Mouse (Mus musculus): Measurements from ENCODE around the gene Zfp811.
"Not testable (repeated sequence)": the region's sequence is repeated elsewhere in the genome, so short reads cannot be mapped to it uniquely, and the experiment has no call there.

Gene Zfp811

GRCm38 (mm10) chr17:32809544-32810374, at the start of gene Zfp811:
TSS of gene Zfp811 (minus strand) at chr17:32809931.
- no peak for DNase-seq (ENCODE audit: low read depth)

- not testable (repeated sequence) for DNase-seq (ENCODE audit: low read depth)
Measured at GRCm38 (mm10) chr17:32856713-32857112, 47.0 kb upstream of the Zfp811 start.

GRCm38 (mm10) chr17:32851581-32851980, 41.9 kb upstream of the Zfp811 start:
- DNase-seq (ENCODE audit: low read depth): no peak

- DNase-seq (ENCODE audit: low read depth): no peak
Measured at GRCm38 (mm10) chr17:32841388-32841787, 31.7 kb upstream of the Zfp811 start.

- DNase-seq (ENCODE audit: low read depth): no peak
Measured at GRCm38 (mm10) chr17:32839083-32839802, 29.5 kb upstream of the Zfp811 start.

GRCm38 (mm10) chr17:32830418-32830782, 20.7 kb upstream of the Zfp811 start:
- DNase-seq (ENCODE audit: low read depth): no peak

- DNase-seq (ENCODE audit: low read depth): peak; percentile 77
Measured at GRCm38 (mm10) chr17:32829540-32830417, 20.0 kb upstream of the Zfp811 start, which contains the start of gene Zfp799. TSS of gene Zfp799 (minus strand) at chr17:32830261.

- no peak for DNase-seq (ENCODE audit: low read depth)
Measured at GRCm38 (mm10) chr17:32816074-32816784, 6.5 kb upstream of the Zfp811 start.

GRCm38 (mm10) chr17:32814136-32814535, 4.4 kb upstream of the Zfp811 start:
- no peak for DNase-seq (ENCODE audit: low read depth)

GRCm38 (mm10) chr17:32810648-32811047, 917 bp upstream of the Zfp811 start:
- no peak for DNase-seq (ENCODE audit: low read depth)

- DNase-seq (ENCODE audit: low read depth): no peak
Measured at GRCm38 (mm10) chr17:32808921-32809320, 810 bp downstream of the Zfp811 start.

- no peak for DNase-seq (ENCODE audit: low read depth)
Measured at GRCm38 (mm10) chr17:32789244-32789643, 20.5 kb downstream of the Zfp811 start.

- no peak for DNase-seq (ENCODE audit: low read depth)
Measured at GRCm38 (mm10) chr17:32788576-32788975, 21.2 kb downstream of the Zfp811 start.

GRCm38 (mm10) chr17:32788094-32788559, 21.6 kb downstream of the Zfp811 start, which contains the start of gene Zfp871:
TSS of gene Zfp871 (minus strand) at chr17:32788287.
- DNase-seq (ENCODE audit: low read depth): peak; percentile 86

- no peak for DNase-seq (ENCODE audit: low read depth)
Measured at GRCm38 (mm10) chr17:32787436-32788093, 22.2 kb downstream of the Zfp811 start.

GRCm38 (mm10) chr17:32786944-32787343, 22.8 kb downstream of the Zfp811 start:
- DNase-seq (ENCODE audit: low read depth): no peak

GRCm38 (mm10) chr17:32785656-32786055, 24.1 kb downstream of the Zfp811 start:
- no peak for DNase-seq (ENCODE audit: low read depth)

- no peak for DNase-seq (ENCODE audit: low read depth)
Measured at GRCm38 (mm10) chr17:32777564-32777963, 32.2 kb downstream of the Zfp811 start.

GRCm38 (mm10) chr17:32771213-32771612, 38.5 kb downstream of the Zfp811 start:
- no peak for DNase-seq (ENCODE audit: low read depth)

GRCm38 (mm10) chr17:32766422-32766821, 43.3 kb downstream of the Zfp811 start:
- no peak for DNase-seq (ENCODE audit: low read depth)

GRCm38 (mm10) chr17:32757331-32757730, 52.4 kb downstream of the Zfp811 start:
- no peak for DNase-seq (ENCODE audit: low read depth)

All from fibroblast of lung, adult 2 months (primary cell).